Mouse (Mus musculus): ENCODE results near the gene Zg16. TPM values are rescaled to one million over a fixed set of nuclear protein-coding genes. Genes with fewer than 3 reads are reported as not detected.

Gene Zg16
- total RNA-seq (2021), result not detected in 2 replicates
- long read RNA-seq, experiment 1, partial matches to known transcripts, result 0 of 1 reads
- long read RNA-seq, experiment 1, other reads (novel, unspliced or antisense), result 1 of 1 reads
- long read RNA-seq, experiment 2, result 0 reads

GRCm38 (mm10) chr7:127087278-127088010, at the start of gene Zg16:
Zg16 (minus strand) TSS chr7:127087328.
- DNase-seq, result peak; percentile 46

- no peak for DNase-seq
Observed at GRCm38 (mm10) chr7:127136181-127137071, 49.3 kb upstream of the Zg16 start.

- DNase-seq, result no peak
Observed at GRCm38 (mm10) chr7:127134821-127135447, 47.8 kb upstream of the Zg16 start.

DNA sequence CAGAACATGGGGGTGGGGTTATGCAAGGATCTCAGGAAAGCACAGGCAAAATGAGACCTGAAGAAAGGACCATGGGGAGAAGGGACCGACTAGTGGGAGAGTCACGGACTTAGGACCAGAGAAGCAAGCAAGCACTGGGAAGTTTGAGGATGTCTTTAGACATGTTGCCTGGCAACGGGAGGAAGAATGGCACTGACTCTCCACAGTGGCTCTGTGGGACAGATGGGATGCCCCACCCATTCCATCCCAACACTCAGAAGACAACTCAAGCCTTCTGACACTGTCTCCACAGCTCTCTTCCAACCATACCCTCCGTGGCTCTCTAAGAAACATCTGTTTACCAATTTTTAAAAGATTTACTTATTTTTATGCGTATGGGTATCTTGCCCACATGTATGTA, 46.0 kb upstream of the Zg16 start:
- no peak for DNase-seq

DNA sequence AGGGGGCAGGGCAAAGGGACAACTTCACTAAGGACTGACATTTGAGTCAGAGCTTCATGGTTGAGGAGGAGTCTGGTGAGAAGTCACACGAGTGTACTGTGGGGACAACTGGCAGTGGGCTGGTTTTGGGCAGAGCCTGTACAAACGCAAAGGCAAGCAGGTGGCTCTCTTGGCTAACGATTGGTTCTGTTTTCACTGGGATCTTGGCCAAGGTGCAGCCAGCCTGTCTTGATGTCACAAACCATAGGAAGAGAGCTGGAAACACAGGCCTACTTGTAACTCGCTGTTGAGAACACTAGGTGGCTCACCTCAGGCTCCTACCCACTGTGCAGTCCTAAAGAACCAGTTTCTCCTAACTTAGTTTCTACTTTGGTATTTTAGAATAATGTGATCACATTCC, 42.5 kb upstream of the Zg16 start:
- DNase-seq, result peak; percentile 44

DNA sequence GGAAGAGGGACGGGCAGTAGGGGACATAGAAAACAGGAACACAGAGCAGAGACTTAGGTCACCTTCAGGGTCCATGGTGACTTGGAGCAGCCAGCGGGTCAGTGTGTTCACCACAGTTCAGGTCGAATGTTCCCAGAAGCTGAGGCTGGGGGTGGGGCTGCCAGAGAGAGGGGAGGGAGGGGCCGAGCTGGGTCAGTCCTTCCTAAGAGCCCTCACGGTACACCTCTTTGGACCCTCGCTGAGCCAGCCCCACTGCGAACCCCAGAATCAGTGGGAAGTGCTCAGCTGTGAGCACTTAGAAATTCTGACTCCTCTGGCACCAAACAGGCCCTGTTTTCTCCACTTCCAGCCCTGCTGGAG, 34.8 kb upstream of the Zg16 start, which contains the start of gene Qprt:
TSS of gene Qprt (minus strand) at position 316 of the 360 bp plus-strand sequence.
- no peak for DNase-seq

DNA sequence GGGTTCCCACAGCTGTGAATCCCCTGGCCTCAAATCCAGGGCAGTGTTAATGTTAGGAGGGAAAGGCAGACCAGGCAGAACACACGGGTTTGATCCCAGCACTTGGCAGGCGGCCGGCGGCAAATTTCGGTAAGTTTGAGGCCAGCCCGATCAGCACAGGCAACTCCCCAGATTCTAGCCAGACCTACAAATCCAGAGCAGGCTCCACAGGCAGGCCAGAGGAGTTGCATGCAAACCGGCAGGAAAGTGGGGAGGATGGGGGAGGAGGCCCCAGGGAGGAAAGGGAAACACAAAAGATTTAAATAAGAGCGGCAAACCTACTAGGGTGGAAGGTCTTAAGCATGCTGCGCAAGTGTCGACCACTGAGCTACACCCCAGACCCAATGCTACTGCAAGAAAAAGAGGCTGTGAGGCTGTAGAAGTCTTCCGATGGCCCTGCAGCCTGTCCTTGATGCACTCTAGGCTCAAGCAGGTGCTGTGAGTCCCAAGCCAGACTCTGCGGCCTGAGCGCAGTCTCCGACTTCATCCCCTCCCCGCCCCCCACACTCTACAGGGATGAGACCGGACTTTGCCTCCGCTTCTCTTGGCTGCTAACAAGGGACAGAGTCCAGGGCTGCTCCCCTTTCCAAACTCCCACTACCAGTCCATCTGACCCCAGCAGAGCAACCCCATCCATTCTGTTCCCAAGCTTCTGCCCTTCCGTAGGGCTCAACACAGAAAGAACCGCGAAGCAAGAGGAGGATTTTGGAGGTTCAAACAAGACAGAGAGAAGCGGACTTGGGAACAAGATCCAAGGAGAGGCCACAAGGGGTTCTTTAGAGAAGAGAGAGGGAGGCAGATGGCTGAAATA, 34.2 kb upstream of the Zg16 start:
- no peak for DNase-seq

DNA sequence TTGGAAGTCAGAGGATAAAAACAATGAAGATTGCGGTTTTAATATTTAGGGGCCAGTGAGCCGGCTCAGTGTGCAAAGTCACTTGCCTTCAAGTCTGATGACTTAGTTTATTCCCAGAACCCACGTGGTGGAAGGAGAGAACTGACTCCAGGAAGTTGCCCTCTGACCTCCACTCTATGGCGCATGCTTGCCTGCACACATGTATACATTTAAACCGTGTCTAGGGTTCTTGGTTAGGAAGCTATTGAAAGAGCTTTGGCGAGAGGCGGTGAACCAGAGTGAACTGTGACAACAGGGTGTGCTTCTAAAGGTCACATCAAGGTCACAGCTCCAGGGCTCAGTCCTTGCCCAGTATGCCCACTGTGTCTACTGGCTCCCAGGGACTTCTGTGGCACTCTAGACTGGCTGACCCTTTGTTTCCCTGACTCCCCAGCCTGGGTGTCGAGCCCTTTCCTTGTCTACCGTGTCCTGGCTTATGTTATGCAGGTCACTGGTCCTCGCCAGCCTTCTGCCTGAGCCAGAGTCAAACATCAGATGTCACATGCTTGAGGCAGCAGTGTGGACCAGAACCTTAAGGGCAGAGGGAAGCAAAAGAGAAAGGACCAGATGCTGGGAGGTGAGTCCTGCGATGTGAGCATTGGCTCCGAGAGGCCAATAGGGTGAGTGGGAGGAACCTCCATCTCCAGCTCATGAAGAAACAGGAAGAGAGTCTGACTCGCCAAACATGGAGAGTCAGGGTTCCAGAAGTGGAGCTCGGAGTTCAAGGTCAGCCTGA, 31.7 kb upstream of the Zg16 start:
- DNase-seq, result no peak

- DNase-seq, result peak; percentile 61
Observed at GRCm38 (mm10) chr7:127117948-127118347, 30.8 kb upstream of the Zg16 start.

DNA sequence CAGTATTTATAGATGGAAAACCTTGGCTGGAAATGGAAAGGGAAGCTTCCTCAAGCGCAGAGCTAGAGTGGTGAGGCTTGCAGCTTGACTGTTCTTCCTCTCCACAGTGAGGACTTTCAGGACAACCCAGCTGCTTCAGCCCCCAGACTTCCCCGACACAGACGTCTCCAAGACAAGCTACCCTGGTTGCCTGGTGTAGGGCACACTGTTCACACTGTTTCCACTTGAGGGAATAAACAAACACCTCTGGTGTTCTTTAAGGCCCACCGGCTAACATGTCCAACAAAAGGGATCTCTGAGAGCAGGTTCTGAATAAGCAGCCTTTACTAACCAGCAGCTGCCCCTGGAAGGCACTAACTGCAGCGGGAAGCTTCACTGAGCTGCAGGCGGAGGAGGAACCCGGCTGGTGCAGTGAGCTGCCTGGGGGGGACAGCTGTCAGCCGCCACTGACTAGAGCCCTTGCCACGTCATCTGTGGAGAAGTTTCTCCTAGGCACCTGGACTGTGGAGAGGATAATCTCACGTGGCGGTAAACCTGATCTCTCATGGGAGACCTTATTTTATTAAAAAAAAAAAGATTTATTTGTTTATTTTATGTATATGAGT, 29.3 kb upstream of the Zg16 start:
- DNase-seq, result no peak

- no peak for DNase-seq
Observed at GRCm38 (mm10) chr7:127114920-127115319, 27.8 kb upstream of the Zg16 start.

GRCm38 (mm10) chr7:127113614-127114259, 26.6 kb upstream of the Zg16 start:
- no peak for DNase-seq

DNA sequence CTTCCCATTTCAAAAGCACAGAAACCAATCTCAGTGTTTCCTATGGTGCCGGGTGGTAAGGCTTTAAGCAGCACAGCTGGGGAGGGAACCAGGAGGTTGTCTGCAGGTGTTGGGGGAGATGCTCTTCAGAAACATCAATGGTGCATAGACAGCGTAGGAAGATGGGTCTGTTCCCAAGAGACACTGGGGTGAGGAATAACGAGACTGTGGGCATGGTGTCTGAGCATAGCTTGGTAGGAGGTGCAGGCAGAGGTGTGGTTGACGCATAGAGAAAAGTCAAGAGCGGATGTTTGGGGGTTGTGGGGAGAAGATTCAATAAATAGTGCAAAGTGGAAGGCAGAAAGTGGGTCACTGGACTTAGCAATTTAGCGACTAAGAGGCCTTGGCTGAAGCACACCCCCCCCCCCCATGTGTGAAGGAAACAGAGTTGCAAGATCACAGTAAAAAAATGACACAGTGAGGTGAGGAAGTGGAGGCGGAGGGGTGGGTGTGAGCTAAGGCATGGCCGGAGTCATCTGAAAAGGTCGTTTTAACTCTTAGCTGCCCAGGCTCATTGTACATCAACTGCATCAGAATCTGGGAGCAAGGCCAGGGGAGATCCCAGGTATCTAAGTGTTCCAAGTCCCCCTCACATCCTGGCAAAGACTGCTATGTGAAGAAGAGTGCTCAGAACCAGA, 25.9 kb upstream of the Zg16 start:
- no peak for DNase-seq

GRCm38 (mm10) chr7:127112251-127112841, 25.2 kb upstream of the Zg16 start:
- no peak for DNase-seq

DNA sequence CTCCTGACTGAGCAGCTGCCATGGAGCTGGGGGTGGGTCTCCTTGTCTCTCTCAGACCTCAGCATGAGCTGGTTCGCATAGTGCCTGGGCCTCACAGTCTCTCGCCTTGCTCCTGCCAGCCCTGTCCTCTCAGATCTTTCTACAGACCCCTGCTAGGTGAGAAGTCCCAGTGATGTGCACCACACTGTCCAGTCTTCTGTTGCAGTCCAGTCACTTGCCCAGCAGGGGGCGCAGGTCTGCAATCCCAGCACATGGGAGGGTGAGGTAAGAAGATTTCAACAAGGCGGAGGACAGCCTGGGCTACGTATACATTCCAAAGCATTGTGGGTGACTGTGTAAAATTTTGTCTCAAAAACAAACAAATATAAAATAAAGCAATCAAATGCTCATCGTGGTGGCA, 24.3 kb upstream of the Zg16 start:
- peak; percentile 78 for DNase-seq

DNA sequence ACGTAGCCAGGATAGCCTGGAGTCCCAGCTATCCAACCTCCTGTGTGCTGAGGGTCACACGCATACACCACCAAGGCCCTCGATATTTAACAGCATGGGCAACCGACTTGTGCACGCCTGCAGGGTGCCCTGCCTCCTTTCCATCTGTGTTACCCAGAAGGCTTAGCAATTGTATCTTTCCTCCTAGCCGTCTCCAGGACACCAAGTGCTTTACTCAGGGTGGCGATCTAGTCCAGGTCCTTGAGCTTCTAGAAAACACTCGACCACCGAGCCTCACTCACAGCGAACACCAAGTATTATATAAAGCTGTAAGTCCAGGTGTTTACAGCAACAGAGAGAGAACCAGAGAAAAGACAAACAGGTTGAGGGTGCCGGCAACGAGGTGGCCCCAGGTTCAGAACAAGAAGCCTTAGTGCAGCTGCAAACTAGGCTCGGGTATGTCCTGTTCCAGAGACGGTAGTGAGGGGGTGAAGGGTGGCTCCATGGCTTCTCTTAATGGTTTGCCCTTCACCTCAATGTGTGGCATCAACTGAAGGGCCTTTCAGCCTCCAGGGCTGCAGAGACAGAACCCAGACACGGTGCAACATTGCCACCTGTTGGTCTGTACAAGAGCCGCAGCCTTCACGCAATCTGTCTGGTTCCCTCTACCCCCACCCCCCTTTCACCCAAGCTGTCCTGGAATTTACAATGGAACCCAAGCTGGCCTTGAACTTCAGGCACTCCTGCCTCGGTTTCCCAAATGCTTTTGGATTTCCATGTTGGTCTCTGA, 23.3 kb upstream of the Zg16 start:
- peak; percentile 85 for DNase-seq

DNA sequence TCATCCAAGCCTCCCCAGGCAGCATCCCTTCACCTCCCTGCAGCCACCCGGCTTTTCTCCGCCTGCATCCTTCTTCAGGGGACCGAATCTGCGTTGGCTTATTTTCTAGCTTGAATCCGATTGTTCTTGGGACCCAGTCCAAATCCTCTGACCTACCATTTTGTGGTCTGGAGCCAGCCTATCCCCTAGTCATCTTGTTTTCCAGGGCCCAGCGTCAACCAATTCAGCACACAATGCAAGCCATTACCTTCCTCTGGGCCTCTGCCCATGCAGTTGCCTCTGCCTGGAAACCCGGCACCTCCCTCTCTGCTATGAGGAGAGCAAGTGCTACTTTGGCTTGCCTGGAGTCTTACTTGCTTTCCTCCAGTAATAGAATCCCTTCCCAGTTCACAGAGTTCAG, 18.4 kb upstream of the Zg16 start:
- DNase-seq, result no peak

All from adrenal gland, postnatal 14 days (tissue).